Mouse (Mus musculus): ENCODE results near the gene Calhm2. TPM values are rescaled to one million over a fixed set of nuclear protein-coding genes. Genes with fewer than 3 reads are reported as not detected.

The Calhm2 gene
- polyA plus RNA-seq (2012; rRNA removed) = 16.2 and 16.9 TPM in 2 replicates

DNA sequence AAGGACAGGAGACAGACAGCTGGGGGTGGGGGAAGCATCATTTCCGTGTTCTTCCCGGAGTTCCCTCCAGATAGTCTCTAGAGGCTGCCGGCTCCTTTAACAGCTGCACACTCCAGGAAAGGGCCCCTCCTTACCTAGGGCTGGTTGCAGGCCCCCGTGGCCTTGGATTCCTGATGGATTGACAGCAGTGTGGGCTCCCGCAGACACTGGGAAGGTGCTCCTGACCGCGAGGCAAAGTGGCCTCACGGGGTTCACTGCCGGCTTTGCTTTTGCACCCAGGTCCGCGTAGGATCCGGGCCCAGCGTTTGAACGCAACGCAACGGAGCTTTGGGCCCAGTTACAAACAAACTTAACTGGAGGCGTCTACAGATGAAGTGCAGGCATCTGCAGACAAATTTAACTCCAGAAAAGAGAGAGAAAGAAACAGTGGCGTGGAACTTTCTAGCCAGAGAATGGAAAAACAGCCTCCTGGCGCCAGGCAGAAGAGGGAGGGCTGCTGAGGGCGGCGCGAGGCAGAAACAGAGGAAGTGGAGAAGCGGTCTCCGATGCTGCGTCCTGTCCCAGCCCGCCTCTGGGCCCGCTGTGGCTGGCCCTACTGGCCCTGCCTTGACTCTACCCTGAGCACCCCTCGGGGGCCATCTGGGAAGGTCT, at the start of gene Calhm2:
Gene Calhm2 (minus strand): TSS at position 524 of the 651 bp plus-strand sequence.
- peak; percentile 45 for DNase-seq (ENCODE audit: low spot score)

- no peak for DNase-seq (ENCODE audit: low spot score)
These were observed 48.6 kb upstream of the Calhm2 start for GRCm38 (mm10) chr19:47186514-47187275.

GRCm38 (mm10) chr19:47184736-47185135, 46.6 kb upstream of the Calhm2 start:
- no peak for DNase-seq (ENCODE audit: low spot score)

DNA sequence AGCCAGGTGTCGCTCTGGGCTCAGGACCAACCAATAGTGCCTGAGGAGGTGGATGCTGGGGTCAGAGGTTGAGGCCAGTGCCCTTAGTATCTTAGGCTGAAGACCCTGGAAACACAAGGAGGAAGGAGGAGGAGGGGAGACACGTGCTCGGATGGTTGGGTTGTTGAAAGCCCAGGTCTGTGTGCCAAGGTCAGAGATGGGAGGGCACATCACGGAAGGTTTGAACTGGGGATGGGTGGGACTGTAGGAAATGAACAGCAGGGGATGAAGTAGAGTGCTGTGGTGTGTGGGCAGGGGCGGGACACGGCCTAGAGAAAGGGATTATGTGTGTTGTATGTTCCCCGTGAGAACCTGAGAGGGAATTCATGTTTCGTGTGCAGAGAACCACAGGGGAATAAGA, 46.1 kb upstream of the Calhm2 start:
- no peak for DNase-seq (ENCODE audit: low spot score)

DNA sequence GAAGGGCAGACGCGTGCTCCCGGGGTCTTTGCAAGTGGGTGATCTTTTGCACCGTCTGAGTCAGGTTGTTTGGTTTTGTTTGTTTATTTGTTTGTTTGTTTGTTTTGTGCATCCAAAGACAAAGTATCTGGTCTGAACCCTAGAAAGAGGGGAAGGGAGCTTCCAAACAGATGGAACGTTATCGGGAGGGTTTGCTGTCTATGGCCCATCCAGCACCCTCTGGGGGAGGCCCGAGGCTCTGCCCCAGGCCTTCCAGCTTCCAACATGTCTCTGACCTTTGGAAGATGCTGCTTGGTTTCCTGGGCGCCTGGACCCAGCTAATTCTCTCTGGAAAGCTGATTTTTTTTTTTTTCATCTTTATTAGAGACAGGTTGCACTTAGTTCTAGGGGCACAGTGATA, 41.9 kb upstream of the Calhm2 start:
- no peak for DNase-seq (ENCODE audit: low spot score)

DNA sequence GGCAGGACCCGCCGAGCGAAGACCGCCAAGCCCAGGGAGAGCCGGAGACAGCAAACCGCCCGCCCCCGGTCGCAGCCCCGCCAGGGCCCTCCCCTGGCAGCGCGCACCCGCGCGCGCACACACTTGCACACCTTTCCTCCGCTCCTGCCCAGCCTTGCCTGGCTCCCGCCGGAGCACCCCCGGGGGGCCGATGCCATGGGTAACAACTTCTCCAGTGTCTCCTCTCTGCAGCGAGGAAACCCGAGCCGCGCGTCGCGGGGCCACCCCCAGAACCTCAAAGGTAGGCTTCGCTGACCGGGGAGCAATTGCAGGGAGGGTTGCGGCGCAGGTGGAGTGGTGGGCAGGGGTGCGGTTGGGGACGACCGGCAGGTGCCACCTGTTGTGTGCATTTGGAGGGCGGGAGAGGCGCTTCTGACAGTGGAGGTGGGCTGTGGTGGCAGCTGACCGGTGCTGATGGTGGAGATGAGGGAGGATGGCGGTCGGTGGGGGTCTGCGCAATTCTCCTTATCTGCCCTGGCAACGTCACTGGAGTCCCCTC, 41.2 kb upstream of the Calhm2 start:
- peak; percentile 43 for DNase-seq (ENCODE audit: low spot score)

DNA sequence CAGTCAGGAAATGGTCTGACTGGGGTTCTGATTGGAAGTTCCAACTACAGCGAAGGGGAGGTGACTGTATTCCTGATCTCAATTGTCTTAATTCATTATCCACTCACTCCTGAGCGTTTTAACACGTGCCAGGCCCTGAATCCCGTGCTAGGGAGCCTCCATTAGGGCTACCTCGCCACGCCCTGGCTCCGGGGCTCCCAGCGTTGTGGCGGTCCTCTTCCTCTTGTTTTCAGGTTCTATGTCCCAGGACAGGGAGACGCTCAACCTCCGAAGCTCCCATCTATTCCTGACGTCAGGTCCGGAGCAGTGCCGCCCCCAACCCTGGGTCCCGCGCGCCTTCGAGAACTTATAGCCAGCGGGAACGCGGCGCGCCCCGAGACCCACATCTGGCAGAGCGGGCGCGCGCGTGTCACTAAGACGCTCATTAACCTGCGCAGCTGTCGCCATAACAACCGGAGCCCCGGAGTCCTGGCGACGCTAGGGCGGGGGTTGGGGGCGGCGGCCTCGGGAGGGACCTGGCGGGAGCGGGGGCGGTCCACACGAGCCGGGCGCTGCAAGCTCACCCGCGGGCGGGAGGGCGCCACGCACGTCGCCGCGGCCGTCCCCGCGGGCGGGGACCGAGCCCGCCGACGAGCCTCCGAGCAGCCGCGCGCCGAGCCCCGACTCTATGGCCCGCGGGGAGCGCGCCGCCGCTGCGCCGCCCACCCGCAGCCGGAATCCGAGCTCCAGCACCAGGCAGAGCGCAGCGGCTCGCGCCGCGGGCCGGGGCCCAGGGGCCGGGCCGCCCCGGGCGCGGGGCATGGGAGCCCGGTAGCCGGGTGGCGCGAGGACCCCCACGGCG, 40.6 kb upstream of the Calhm2 start, which contains the start of gene Neurl1a:
Gene Neurl1a (plus strand): TSS at position 390 of the 841 bp plus-strand sequence.
- DNase-seq (ENCODE audit: low spot score) = peak; percentile 47

- DNase-seq (ENCODE audit: low spot score) = no peak
These were observed 39.9 kb upstream of the Calhm2 start for GRCm38 (mm10) chr19:47178001-47178400.

DNA sequence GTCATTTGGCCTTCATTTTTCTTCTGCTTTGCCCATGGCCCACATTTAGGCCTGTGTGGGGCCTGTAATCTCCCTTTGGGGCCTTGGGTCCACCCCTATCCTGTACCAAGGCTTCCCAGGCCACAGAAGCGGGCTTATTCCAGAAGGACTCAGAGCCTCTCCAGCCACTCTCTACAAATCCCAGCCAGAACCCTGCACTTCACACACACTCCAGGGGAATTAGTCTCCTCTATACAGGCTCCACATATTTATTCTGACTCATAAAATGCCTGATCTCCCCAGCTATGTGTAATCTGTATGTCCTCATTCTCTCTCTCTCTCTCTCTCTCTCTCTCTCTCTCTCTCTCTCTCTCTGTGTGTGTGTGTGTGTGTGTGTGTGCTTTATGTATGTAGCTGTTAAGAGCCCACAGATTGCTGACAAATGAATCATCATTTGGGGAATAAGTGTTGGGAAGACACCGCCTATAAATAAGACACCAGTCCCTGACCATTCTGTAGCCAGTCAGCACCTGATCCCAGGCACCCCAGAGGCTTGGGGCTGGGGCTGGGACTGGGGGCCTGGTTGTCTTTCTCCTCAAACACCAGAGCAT, 38.9 kb upstream of the Calhm2 start:
- no peak for DNase-seq (ENCODE audit: low spot score)

GRCm38 (mm10) chr19:47175472-47175871, 37.4 kb upstream of the Calhm2 start:
- DNase-seq (ENCODE audit: low spot score) = no peak

- DNase-seq (ENCODE audit: low spot score) = no peak
These were observed 36.4 kb upstream of the Calhm2 start for GRCm38 (mm10) chr19:47174515-47174914.

- DNase-seq (ENCODE audit: low spot score) = peak; percentile 72
These were observed 30.8 kb upstream of the Calhm2 start for GRCm38 (mm10) chr19:47168793-47169412.

GRCm38 (mm10) chr19:47168223-47168622, 30.1 kb upstream of the Calhm2 start:
- no peak for DNase-seq (ENCODE audit: low spot score)

- DNase-seq (ENCODE audit: low spot score) = no peak
These were observed 29.6 kb upstream of the Calhm2 start for GRCm38 (mm10) chr19:47167617-47168214.

DNA sequence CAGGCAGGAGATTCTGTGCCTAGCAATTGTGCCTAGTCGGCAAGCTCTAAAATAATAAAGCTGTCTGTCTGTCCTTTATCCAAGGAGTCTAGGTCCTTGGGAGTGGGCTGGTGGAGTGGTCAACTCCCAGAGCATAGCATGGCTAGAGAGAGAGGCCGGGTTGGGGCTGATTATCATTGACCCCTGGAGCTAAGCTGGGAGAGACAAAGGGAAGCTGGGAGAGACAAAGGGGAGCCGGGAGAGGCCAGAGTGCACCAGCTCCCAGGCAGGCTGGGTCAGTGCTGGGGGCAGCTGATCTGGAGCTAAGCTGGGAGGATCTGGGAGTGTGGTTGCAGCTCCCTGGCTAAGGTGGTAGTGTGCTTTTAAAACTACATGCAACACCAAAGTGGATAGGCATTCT, 28.7 kb upstream of the Calhm2 start:
- no peak for DNase-seq (ENCODE audit: low spot score)

GRCm38 (mm10) chr19:47163176-47163744, 25.2 kb upstream of the Calhm2 start:
- no peak for DNase-seq (ENCODE audit: low spot score)

DNA sequence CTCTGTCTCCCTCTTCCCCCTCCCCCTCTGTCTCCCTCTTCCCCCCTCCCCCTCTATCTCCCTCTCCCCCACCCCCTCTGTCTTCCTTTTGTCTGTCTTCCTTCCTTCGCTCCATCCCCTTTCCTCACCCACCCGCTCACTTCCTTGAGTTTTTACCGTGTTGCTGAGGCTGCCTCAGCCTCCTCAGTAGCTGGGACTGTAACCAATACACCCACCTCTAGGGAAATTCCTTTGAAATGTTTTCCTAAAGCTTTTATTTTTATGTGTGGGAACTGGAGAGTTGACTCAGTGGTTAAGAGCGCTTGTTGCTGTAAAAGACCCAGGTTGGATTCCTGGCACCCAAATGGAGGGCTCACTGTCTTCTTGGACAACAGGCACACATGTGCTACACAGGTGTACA, 23.6 kb upstream of the Calhm2 start:
- no peak for DNase-seq (ENCODE audit: low spot score)

DNA sequence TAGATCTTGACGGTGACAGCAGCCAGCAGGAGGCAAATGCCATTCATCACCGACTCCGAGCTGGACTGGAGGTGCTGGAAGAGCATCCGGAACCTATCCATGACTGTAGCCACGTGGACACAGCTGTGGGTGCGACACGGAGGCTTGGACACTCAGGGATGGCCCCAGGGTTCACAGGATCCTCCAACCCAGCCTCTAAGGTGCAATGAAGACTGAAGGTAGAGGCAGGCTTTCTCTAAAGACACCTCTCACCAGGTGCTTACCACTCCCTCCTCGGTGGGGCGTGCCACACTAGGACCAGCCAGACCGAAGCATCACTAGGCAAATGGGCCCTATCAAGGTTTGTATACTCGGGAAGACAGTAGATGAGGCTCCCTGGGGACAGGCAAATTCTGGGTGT, 19.6 kb upstream of the Calhm2 start, which contains the start of gene Calhm3:
Gene Calhm3 (minus strand): TSS at position 101 of the 400 bp plus-strand sequence.
- DNase-seq (ENCODE audit: low spot score) = no peak

DNA sequence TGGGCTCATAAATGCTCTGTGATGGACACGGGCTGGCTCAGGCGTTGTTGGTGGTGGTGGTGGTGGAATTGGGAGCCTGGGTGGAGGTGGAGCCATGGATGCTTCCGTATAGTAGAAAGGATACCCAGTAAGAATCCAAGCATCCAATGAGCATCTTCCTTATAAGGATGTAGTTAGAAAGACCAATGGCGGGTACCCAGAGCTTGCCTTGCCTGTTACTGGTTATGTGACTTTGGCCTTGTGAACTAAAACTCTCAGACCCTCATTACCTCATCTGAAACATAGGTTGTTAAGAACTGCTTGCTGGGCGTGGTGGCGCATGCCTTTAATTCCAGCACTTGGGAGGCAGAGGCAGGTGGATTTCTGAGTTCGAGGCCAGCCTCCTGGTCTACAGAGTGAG, 15.7 kb upstream of the Calhm2 start:
- DNase-seq (ENCODE audit: low spot score) = no peak

DNA sequence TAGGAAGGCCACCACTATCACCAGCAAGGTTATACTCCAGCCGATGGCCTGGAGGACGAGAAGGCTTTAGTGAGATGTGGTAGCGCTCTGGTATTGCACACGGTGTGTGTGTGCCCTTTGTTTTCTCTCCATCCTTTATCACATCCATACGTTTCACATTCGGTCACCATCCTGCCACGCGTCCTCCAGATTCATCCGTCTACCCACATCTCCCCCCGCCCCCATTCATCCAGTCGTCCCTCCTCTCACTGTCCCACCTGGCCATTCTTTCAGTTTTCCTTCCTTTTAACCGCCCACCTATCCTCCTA, 13.9 kb upstream of the Calhm2 start:
- DNase-seq (ENCODE audit: low spot score) = no peak

Data from urinary bladder, adult 2 months (tissue).